Mouse (Mus musculus) frontal cortex, adult (tissue): ENCODE measurements at regions not wholly inside any gene's neighbourhood (a gene's known extent, or its start where the extent isn't known, plus 50 kb on each side); places are given as distances from the start of the nearest gene placed in this dataset.

Source experiments
- ATAC-seq: cut with Nextera tagmentation; 2 replicates; pipeline ENCODE4 v1.9.2; 2017; ENCODE audit warnings: mild to moderate bottlenecking, moderate library complexity, mixed read lengths; ENCODE audit not compliant: low TSS enrichment

DNA sequence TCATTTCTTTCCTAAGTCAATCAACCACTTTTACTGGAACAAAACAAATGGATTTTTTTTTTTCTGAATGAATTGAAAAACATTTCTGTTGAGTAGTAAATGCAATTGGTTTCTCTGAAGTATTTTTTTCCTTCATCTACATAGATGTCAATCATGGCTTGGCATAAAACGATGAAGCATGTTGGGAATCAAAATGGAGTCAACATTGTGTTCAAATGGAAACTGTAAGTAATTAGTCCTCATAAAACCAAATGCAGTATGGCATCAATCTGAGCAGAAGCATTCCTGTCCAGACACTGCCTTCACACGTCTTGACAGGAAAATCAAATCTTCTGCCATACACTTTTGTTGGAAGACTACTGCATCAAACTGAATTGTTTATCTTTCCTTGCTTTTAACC is 237.0 kb downstream of the Pcdh18 start:
- ATAC-seq: no peak

DNA sequence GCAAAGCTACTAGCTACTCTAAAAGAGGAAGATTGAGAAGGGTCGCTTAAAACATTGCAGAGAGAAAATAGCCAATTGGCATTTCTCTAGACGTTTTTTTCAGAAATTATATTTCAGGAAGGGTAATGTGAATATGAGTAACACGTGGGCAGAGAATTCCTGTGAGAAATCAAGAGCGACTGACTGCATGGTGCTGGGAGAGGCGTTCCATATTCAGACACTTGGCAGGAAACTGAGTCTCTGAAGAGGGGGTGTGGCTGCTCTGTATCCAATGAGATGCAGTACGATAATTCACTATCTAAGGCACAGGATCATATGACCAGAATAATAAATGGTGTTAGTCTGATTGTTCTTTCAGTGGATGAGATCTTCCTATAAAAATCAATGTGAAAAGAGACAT is 252.5 kb downstream of the Pcdh18 start:
- peak; percentile 69; the same call in 1 of the 2 replicates for ATAC-seq

DNA sequence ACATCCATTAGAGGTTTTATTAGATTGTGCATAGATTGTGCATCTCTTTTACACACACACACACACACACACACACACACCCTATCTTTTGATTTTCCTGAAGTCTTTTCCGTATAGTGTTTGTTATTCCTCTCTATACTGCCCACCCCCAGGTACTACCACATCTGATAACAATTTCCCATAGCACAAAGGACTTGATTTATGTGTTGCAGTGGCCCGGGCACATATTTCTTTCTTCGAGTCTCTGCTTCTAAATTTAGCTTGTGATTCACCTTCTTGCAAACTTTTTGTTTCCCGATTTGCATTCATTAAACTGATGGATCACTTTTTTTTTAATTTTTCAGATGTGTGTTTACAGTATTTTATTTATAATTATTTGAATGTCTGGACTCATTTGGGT is 254.8 kb downstream of the Pcdh18 start:
- no peak for ATAC-seq

DNA sequence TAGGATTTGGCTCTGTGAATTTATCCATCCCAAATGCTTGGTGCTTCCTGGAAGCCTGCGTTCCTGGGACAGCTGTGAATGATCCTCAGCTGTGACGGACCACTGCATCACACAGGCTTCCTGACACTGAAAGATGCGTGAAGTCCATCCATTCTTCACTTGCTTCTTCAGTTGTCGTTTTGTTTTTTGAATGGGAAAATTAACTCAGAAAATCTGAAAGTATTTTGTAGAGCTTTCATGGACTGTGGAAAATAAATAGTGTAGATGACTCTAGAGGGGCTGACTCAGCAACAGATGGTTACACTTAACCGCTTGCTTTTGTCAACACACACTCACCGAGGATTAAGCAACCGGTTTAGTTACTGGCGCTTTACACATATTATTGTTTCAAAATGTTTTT is 272.0 kb downstream of the Pcdh18 start:
- ATAC-seq: no peak
